Mouse (Mus musculus): Measurements from ENCODE around the gene Fat3.

- TF ChIP-seq CTCF (IDR thresholded peaks at IDR 0.05; ENCODE audit: borderline replicate concordance, extremely low read depth, insufficient read depth, insufficient read length) = no peak
- no peak for TF ChIP-seq POLR2A (IDR thresholded peaks at IDR 0.05; ENCODE audit: borderline replicate concordance, extremely low read depth, insufficient read depth, insufficient read length, poor library complexity, severe bottlenecking)
Measured at GRCm38 (mm10) chr9:16402815-16403214, 98.3 kb downstream of the Fat3 start.

All from brain, embryonic 14.5 days (tissue).